Mouse (Mus musculus) limb, embryonic 11.5 days (tissue): ENCODE results near the gene Mgmt. TPM values are rescaled to one million over a fixed set of nuclear protein-coding genes. Genes with fewer than 3 reads are reported as not detected.

Experiments used
- ATAC-seq: fragments of 200-750 bp; cut with Nextera tagmentation; 2 replicates; pipeline ENCODE4 v1.8.0; 2017; ENCODE audit warnings: low read depth; ENCODE audit not compliant: insufficient number of reproducible peaks, low FRiP score, low TSS enrichment
- DNase-seq: peaks from one replicate; pipeline ENCODE4 v3.0.0-alpha.2; 2015; ENCODE audit warnings: low spot score
- H3K27ac ChIP-seq: fragments of 300-500 bp; sonication (generic); replicated peaks from 2 replicates; pipeline ENCODE4 v1.5.1; 2014; ENCODE audit warnings: low read depth, mild to moderate bottlenecking, low read length
- H3K27me3 ChIP-seq: fragments of 300-500 bp; sonication (generic); 2 replicates; pipeline ENCODE4 v1.6.1; 2014; ENCODE audit warnings: mild to moderate bottlenecking, low read length, mixed read lengths; ENCODE audit not compliant: control insufficient read depth, insufficient read depth
- H3K36me3 ChIP-seq: fragments of 300-500 bp; sonication (generic); 2 replicates; pipeline ENCODE4 v1.6.1; 2014; ENCODE audit warnings: mild to moderate bottlenecking, low read length, moderate library complexity, mixed read lengths; ENCODE audit not compliant: control insufficient read depth, insufficient read depth
- H3K4me1 ChIP-seq: fragments of 300-500 bp; sonication (generic); 2 replicates; pipeline ENCODE4 v1.6.1; 2014; ENCODE audit warnings: low read length, mixed read lengths; ENCODE audit not compliant: control insufficient read depth, insufficient read depth
- H3K4me2 ChIP-seq: fragments of 300-500 bp; sonication (generic); 2 replicates; pipeline ENCODE4 v1.6.1; 2014; ENCODE audit warnings: low read depth, mild to moderate bottlenecking, moderate library complexity; ENCODE audit not compliant: severe bottlenecking
- H3K4me3 ChIP-seq: fragments of 300-500 bp; sonication (generic); 2 replicates; pipeline ENCODE4 v1.5.1; 2014; ENCODE audit warnings: low read depth, low read length
- H3K9ac ChIP-seq: fragments of 300-500 bp; sonication (generic); 2 replicates; pipeline ENCODE4 v1.6.1; 2014; ENCODE audit warnings: mild to moderate bottlenecking, low read length
- H3K9me3 ChIP-seq: fragments of 300-500 bp; sonication (generic); 2 replicates; pipeline ENCODE4 v1.6.1; 2016; ENCODE audit warnings: low read length; ENCODE audit not compliant: control insufficient read depth
- WGBS: fragments of 180-500 bp; shearing (Covaris S2); extraction: QIAGEN DNeasy Blood & Tissue Kit; methylation state at CpG from one replicate; pipeline ENCODE4 v1.1.7; 2014; 5-methylcytosine and 5-hydroxymethylcytosine counted together
- polyA plus RNA-seq: library from polyadenylated mRNA; unstranded; fragments of >200 nt; fragmentation: Nextera tagmentation; extraction: Ambion mirVana; gene quantifications from 2 replicates; pipeline ENCODE4 v1.2.1, GENCODE M21; 2014

Gene Mgmt
- polyA plus RNA-seq: 5.0 and 5.1 TPM in 2 replicates

DNA sequence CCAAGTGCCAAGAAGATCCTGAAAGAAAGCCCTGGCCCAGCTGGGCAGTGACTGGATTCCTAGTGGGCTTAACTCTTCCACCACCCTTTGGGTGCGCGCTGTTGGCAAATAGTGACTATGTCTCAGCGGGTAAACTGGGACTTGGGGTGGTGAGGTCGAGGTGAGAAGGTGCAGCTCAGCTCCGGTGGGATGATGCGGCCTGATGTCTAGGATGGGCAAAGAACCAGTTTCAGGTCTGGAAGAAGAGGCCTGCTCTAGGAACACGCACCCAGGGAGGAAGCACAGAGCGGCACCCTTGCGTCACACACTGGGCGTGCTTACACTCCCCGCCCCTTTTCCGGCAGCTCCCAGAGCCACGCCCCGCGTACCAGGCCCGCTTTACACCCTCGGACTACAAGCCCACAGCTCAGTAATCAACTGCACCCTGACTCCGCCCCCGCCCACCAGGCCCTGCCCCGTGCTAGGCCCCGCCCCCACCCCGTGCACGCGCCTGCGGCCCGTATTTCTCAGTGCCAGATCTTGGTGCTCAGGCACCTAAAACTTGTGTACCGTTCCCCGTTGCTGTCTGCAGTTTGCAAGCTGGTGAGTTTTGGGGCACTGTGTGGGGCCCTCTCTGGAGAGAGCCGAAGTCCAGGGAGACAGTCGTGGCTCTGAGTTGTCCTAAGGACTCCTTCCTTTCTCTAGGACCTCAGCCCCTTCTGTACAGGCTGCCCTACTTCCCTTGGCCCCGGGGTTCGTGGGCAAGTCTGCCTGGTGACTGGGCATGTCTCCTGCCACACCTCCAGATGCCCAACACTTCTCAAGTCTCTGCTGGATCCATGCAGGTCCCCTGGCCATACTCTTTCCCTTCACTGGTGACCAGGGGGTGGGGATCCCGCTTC is at the start of gene Mgmt:
Mgmt (plus strand) TSS at position 509 of the 881 bp plus-strand sequence.
- DNase-seq (peak; percentile 94), ATAC-seq (peak; percentile 95)
- Histone ChIP-seq H3K27ac (no peak within 1 kb of the TSS), H3K27me3 (no peaks in the 10 kb centered on the region), H3K4me2 (peak within 1 kb of the TSS; percentile 47), H3K9me3 (no peaks in the 10 kb centered on the region), H3K4me3 (peak within 1 kb of the TSS; percentile 12; the same call in 1 of the 2 replicates), H3K9ac (peak within 1 kb of the TSS; percentile 49; the same call in 1 of the 2 replicates), H3K4me1 (0 out of 2 replicates have a peak, but pooled peaks cover 7% of the 10 kb centered on the region), H3K36me3 (no peaks in the 10 kb centered on the region)
- 11% methylated on average over 33 of the region's 33 CpGs for WGBS

DNA sequence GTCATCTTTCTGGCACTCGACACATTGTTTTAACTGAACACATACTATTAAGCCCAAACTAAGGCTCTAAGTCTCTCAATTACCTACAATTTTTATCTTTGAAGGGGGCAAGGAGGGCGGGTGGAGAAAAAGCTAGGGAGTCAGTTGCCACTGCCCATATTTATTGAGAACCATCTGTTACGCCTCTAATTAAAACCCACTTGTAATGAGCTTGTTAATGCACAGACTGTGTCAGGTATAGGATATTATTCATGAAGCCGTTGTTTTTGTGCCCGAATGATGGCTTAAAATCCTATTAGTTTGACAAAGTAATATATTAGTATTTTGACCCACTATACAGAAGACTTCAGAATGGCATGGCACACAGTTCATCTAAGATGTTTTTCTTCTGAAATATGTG is 49.6 kb upstream of the Mgmt start:
- WGBS: 46% methylated on average over 5 of the region's 5 CpGs
- no peak overlapping the region for H3K9ac ChIP-seq
- no peaks in the 10 kb centered on the region for H3K36me3 ChIP-seq
- H3K27me3 ChIP-seq: no peaks in the 10 kb centered on the region
- DNase-seq: no peak
- no peak for ATAC-seq
- H3K27ac ChIP-seq: no peak overlapping the region
- no peak overlapping the region for H3K4me2 ChIP-seq
- H3K9me3 ChIP-seq: no peaks in the 10 kb centered on the region
- H3K4me3 ChIP-seq: no peak overlapping the region
- H3K4me1 ChIP-seq: peaks cover 7% of the 10 kb centered on the region; the same call in 1 of the 2 replicates

DNA sequence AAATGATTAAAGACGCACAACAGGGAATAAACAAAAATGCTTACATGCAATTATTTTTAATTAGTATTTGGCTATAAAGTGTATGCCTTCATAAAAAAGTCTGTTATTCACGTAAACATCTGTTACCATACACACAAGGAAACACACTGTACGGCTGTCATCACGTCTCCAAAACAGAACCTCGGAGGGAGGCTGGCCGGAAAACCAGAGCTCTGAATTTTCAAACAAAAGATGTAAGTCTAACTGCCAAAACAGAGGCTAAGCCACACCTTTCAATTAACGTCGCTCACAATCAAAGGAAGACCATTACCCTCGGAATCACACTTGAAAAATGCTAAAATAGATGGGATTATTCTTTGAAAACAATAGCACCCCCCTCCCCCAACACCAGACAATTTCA is 49.1 kb upstream of the Mgmt start:
- Histone ChIP-seq H3K27ac (no peak overlapping the region), H3K4me1 (peaks cover 7% of the 10 kb centered on the region; the same call in 1 of the 2 replicates), H3K9ac (no peak overlapping the region), H3K9me3 (no peaks in the 10 kb centered on the region), H3K27me3 (no peaks in the 10 kb centered on the region), H3K4me2 (no peak overlapping the region), H3K36me3 (no peaks in the 10 kb centered on the region), H3K4me3 (no peak overlapping the region)
- ATAC-seq (no peak), DNase-seq (peak; percentile 44)
- 31% methylated on average over 9 of the region's 9 CpGs for WGBS

DNA sequence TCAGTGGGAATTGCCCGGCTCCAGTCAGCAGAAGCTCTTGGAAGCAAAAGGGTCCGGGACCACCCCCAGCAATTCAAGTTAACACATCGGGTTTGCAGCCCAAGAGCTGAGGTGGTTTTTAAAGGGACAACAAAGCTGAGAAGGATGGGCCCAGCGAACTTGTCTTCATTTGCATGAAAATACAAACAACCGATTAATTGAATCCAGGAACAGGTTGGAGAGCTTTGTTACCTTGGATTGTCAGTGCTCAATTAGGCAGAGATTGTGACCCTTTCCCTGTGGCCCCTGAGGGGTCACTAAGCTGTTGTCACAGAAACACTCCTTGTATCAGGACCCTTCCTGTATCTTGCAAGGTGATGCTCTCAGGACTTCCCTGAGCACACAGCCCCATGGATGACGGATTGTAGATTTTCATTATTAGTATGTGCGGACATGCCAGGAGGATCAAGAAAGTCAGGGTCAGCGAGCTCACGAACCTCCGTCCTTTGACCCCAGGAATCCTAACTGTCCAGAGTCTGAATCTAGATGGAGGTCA is 48.3 kb upstream of the Mgmt start:
- Histone ChIP-seq H3K27ac (no peak overlapping the region), H3K27me3 (no peaks in the 10 kb centered on the region), H3K4me2 (no peak overlapping the region), H3K9me3 (no peaks in the 10 kb centered on the region), H3K36me3 (no peaks in the 10 kb centered on the region), H3K4me3 (no peak overlapping the region), H3K9ac (no peak overlapping the region), H3K4me1 (peaks cover 7% of the 10 kb centered on the region; the same call in 1 of the 2 replicates)
- 47% methylated on average over 10 of the region's 10 CpGs for WGBS
- ATAC-seq (no peak), DNase-seq (no peak)

DNA sequence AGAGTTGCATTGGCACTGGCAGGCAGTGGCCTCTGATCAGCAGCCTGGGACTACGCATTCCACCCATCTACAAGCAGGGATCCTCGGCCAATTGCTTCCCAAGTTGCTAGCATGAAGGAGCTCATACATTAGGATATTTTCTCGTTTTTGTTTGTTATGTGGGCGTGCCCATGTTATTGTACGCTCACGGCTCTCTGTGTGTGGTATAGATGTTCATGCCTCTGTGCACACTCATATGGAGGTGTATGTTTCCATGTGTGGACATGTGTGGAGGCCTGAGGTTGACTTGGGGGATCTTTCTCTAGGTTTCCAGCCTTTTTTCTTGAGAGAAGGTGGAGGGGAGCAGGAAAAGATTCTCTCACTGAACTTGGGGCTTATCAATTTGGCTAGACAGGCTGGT is 46.8 kb upstream of the Mgmt start:
- Histone ChIP-seq H3K9me3 (no peaks in the 10 kb centered on the region), H3K9ac (no peak overlapping the region), H3K4me3 (no peak overlapping the region), H3K4me1 (peaks cover 7% of the 10 kb centered on the region; the same call in 1 of the 2 replicates), H3K4me2 (no peak overlapping the region), H3K27ac (no peak overlapping the region), H3K27me3 (no peaks in the 10 kb centered on the region), H3K36me3 (no peaks in the 10 kb centered on the region)
- no peak for ATAC-seq
- no peak for DNase-seq
- WGBS: 90% methylated on average over 6 of the region's 6 CpGs

DNA sequence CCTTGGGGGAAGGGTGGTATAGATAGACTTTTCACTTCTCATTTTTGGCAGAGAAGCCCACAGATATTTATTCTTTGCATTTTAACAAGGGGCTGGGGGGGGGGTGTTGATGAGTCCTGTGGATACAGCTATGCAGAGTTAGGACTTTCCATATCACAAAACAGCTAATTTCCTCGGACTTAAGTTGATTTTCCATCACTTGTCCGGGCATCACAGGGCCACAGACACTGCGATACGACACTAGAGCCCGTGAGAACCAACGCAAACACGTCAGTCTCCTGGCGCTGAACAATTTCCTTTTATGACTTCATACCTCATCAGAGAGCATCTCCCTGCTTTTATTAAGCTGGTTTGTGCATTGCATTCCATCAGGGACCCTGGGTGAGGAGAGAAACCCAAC is 45.7 kb upstream of the Mgmt start:
- Histone ChIP-seq H3K27ac (no peak overlapping the region), H3K36me3 (no peaks in the 10 kb centered on the region), H3K4me2 (no peak overlapping the region), H3K4me1 (peaks cover 7% of the 10 kb centered on the region; the same call in 1 of the 2 replicates), H3K9me3 (no peaks in the 10 kb centered on the region), H3K4me3 (no peak overlapping the region), H3K27me3 (no peaks in the 10 kb centered on the region), H3K9ac (no peak overlapping the region)
- WGBS: 83% methylated on average over 8 of the region's 8 CpGs
- ATAC-seq (no peak), DNase-seq (no peak)

DNA sequence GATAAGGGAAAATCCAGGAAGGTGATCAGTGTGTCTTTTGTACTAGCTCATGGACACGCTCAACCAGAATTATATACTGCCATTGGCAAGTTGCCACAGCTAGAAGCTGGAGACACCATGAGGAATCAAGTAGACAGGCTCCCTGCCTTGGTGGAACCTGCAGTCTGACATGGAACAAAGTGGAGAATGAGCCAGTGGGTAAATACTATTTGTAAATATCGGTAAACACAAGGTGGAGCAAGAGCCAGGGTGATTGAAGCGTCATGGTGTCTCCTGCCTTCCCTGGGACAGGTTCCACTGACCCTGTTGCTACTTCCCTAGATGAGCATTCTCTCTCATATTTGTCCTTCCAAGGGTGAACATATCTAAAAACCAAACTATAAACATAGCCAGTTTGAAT is 44.6 kb upstream of the Mgmt start:
- no peak overlapping the region for H3K4me2 ChIP-seq
- ATAC-seq (no peak), DNase-seq (no peak)
- H3K4me1 ChIP-seq: peaks cover 3% of the 10 kb centered on the region; the same call in 1 of the 2 replicates
- H3K27ac ChIP-seq: no peak overlapping the region
- WGBS: 87% methylated on average over 3 of the region's 3 CpGs
- no peaks in the 10 kb centered on the region for H3K27me3 ChIP-seq
- no peaks in the 10 kb centered on the region for H3K36me3 ChIP-seq
- H3K9me3 ChIP-seq: no peaks in the 10 kb centered on the region
- no peak overlapping the region for H3K9ac ChIP-seq
- H3K4me3 ChIP-seq: no peak overlapping the region

DNA sequence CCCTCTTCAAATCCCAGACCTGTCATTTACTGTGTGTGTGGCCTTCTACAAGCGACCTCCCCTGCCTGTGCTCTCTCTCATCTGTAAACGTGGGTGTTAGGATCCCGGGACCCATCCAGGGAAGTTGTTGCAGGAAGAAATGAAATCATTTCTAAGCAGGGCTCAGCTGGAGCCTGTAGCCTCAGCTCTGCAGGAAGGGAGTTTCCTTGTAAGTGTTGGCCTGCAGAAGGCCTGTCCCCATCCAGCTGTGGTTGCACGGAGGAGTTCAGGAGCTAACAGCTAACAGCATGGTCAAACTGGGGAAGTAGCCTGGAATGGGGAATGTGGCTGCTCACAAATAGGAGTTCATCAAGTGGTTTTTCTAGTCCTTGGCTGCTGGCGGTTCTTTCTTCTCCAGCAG is 44.1 kb upstream of the Mgmt start:
- no peak for ATAC-seq
- DNase-seq: no peak
- no peak overlapping the region for H3K4me2 ChIP-seq
- 54% methylated on average over 5 of the region's 5 CpGs for WGBS
- no peak overlapping the region for H3K4me3 ChIP-seq
- H3K4me1 ChIP-seq: 0 out of 2 replicates have a peak, but pooled peaks cover 2% of the 10 kb centered on the region
- no peaks in the 10 kb centered on the region for H3K9me3 ChIP-seq
- H3K36me3 ChIP-seq: no peaks in the 10 kb centered on the region
- H3K9ac ChIP-seq: no peak overlapping the region
- no peaks in the 10 kb centered on the region for H3K27me3 ChIP-seq
- no peak overlapping the region for H3K27ac ChIP-seq
